Mouse (Mus musculus) embryonic fibroblast, embryonic 13.5 days (primary cell): Measurements from ENCODE around the gene Mapre3.

Experiments
- CTCF ChIP-seq: IDR thresholded peaks from 2 replicates; pipeline ENCODE4 v1.5.1; 2011; ENCODE audit warnings: mild to moderate bottlenecking, control low read depth, low read length, moderate library complexity, borderline replicate concordance; ENCODE audit not compliant: insufficient read depth
- POLR2A ChIP-seq: IDR thresholded peaks from 2 replicates; pipeline ENCODE4 v1.6.1; 2011; ENCODE audit warnings: low read depth, mild to moderate bottlenecking, control low read depth, low read length, moderate library complexity

DNA sequence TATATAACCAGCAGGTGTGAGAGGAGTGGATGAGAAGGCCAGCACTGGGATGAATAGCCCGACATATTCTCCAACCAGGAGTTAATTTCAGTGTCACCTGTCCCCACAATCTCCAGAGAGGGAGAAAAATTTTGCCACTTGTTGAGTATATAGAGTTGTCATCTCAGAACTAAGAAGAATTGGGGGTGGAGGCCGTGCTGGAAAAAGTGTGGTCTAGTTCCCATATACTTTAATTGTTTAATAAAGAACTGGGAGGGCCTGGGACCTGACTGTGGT is 55.6 kb downstream of the Mapre3 start:
- TF ChIP-seq CTCF (no peak), POLR2A (no peak)
